Mouse (Mus musculus): ENCODE data around the gene Clic4.
A peak's percentile ranks its signal among the peaks of the same experiment; 100 is the strongest.

The Clic4 gene

GRCm38 (mm10) chr4:135257881-135258476 lies 14.6 kb downstream of the Clic4 start:
- no peak for DNase-seq (ENCODE audit: low spot score)

- no peak for DNase-seq (ENCODE audit: low spot score)
Measured at GRCm38 (mm10) chr4:135256536-135257450, 15.8 kb downstream of the Clic4 start.

DNA sequence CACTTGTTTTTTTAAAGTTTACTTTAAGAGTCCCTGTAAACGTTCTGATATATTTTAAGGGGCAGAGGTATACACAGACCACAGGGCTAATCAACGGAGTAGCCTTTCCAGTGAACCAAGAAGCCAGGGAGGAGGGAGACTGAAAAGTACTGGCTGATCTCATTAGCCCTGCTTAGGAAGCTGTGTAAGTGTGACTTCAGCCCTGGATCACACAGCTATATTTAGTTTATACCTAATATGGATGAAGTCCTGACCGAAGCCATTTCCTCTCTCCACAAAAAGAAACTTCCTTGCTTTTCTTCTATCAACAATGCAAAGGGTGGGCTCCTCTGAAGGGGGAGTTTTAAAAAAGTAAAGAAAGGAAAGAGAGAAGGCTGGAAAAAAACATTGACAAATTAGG lies 17.8 kb downstream of the Clic4 start:
- DNase-seq (ENCODE audit: low spot score): no peak

DNA sequence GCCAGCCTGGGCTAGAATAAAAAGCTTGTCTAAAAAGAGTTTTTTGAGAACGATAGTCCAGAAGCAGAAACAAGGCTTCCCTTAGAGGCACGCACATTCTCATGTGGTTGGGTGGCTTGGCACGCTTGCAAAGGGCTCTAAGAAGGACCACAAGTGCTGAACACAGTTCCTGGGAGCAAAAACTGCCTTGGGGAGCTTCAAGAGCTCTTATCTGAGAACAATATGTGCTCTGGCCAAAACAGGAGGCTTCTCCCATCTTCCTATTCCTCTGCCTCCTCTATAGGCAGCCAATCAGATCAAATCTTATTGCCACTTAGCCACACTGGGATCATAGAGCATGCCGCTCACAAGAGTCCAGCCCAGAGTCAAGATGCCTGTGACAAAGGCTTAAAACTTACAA lies 18.3 kb downstream of the Clic4 start:
- no peak for DNase-seq (ENCODE audit: low spot score)

- no peak for DNase-seq (ENCODE audit: low spot score)
Measured at GRCm38 (mm10) chr4:135253239-135254039, 19.2 kb downstream of the Clic4 start.

DNA sequence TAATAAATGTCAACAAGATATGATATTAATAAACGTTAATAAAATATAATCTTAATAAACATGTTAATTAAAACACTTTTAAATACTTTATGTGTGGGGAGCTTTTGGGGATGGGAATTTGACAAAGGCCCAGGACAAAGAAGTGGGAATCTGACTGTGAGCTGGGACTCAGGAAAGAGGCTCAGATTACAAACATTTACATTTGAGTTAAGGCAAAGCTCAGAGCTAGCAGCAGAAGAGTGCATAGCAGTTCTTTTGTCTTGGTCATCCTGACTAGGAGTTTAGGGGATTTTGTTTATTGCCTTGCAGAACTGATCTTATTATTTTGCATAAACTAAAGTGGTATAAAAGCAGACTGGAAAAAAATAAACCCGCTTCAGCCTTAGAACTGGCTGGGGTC lies 20.8 kb downstream of the Clic4 start:
- DNase-seq (ENCODE audit: low spot score): no peak

DNA sequence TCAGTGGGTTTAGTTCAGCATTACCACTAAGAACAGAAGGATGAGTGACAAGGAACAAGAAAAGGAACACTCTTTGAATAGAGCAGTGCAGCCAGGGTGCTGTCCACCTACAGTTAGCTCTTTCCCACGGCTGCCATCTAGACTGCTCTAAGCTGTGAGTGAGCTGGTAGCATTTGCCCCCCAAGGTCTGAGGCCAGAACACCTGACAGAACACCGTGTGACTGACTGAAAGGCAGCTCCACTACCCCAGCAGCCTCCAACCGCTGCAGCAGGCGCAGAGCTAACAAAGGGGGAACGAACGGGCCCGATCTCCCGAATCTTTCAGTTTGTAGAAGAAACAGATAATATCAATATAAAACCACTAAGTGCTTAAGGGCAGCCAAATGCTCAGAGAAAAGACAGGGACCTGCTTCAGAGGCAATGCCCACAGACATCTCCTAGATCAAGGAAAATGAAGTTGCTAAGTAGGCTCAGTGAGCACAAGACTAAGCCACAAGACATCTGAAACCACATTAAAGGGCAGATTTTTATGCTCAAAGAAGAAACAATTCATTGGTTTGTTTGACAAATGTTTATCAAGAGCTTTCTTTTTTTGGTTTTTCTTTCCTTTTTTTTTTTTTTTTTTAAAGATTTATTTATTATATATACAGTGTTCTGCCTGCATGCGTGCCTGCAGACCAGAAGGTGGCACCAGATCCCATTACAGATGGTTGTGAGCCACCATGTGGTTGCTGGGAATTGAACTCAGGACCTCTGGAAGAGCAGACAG lies 24.2 kb downstream of the Clic4 start:
- DNase-seq (ENCODE audit: low spot score): no peak

- DNase-seq (ENCODE audit: low spot score): no peak
Measured at GRCm38 (mm10) chr4:135246866-135247756, 25.5 kb downstream of the Clic4 start.

GRCm38 (mm10) chr4:135246444-135246843 lies 26.2 kb downstream of the Clic4 start:
- DNase-seq (ENCODE audit: low spot score): no peak

DNA sequence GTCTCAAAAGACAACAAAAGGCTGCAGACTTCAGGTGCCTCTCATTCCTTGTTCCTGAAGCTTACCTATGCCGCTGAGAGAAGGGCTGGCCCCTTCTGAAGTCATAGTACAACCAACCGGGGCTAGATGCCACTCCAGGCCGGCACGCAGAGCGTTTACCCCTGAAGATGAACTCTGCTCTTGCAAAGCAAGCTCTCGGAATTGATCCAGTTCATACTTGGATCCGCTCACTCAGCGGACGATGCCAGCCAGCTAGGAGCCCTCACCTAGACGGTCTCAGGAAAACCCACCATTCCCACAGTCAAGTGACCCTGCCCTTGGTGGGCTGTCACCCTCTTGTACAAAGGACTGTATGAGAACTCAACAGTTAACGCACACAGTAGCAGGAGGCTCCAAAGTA lies 26.8 kb downstream of the Clic4 start:
- DNase-seq (ENCODE audit: low spot score): no peak

GRCm38 (mm10) chr4:135244335-135244734 lies 28.3 kb downstream of the Clic4 start:
- no peak for DNase-seq (ENCODE audit: low spot score)

- no peak for DNase-seq (ENCODE audit: low spot score)
Measured at GRCm38 (mm10) chr4:135242913-135243541, 29.6 kb downstream of the Clic4 start.

- no peak for DNase-seq (ENCODE audit: low spot score)
Measured at GRCm38 (mm10) chr4:135242383-135242782, 30.2 kb downstream of the Clic4 start.

GRCm38 (mm10) chr4:135241669-135242068 lies 30.9 kb downstream of the Clic4 start:
- peak; percentile 57 for DNase-seq (ENCODE audit: low spot score)

- DNase-seq (ENCODE audit: low spot score): no peak
Measured at GRCm38 (mm10) chr4:135241106-135241505, 31.5 kb downstream of the Clic4 start.

DNA sequence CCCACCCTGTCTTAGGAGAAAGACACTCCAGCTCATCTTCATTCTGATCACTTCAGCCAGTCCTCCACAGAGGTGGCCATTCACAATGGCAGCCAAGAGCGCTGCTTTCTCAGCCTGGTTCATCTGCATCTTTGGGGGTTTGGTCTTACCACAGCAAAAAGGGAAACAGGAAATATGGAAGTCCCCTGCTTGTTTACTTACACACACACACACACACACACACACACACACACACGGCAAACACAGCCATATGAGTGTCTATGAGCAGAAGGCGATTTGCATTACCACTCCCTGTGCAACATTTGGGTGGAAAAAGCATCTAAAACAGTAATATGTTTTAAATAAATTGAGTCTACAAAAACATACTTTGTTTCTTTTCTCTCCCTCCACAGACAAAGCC lies 32.3 kb downstream of the Clic4 start:
- no peak for DNase-seq (ENCODE audit: low spot score)

DNA sequence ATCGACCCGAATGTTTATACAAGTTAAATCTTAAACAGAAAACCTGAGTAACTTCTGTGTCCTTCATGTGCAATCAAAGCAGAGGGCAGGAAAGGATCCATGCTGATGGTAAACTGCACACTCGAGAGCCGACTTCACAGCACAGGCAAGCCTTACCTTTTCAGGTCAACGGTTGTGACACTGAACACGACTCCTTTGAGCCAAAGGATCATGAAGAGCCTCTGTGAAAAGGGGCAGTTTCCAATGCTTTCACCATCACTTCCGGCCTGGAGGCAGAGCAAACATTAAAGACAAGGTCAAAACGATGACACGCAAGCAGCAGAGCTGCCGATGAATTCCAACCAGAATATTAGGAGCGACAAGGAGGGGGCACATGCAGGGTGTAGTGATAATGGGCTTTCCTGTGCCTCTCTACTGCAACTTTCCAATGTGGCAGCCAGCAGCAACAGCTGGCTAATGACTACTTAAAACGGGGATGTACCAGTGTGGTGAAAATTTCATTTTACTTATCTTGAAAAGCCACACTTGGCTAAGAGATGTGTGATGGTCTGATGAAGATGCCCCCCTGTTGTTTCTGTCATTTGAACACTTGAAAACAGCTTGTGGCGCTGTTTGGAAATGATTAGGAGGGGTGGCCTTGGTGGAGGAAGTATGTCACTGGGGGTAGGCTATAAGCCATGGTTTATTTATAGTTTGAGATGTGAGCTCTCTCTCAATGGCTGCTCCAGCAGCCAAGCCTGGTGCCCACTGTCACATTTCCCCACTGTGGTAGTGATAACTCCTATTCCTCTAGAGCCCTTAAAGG lies 33.7 kb downstream of the Clic4 start:
- DNase-seq (ENCODE audit: low spot score): no peak

GRCm38 (mm10) chr4:135236658-135237057 lies 36.0 kb downstream of the Clic4 start:
- DNase-seq (ENCODE audit: low spot score): no peak

DNA sequence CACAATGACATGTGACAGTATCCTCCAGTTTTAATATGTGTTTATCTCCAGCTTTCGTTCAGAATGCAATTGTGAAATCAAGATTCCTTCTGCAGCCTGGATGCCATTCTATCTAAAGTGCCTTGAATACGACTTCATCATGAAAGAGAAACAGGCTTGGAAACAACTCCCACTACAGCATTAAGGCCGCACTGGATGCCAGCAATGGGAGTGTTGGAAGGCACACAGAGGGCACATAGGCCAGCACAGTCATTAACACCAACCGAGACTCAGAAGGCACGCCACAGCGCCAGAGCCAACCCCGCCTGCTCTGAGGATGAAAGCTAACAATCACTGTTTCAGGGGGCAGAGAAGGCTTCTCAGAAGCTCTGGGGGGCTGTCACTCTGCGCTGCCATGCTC lies 37.1 kb downstream of the Clic4 start:
- no peak for DNase-seq (ENCODE audit: low spot score)

GRCm38 (mm10) chr4:135232563-135232962 lies 40.1 kb downstream of the Clic4 start:
- no peak for DNase-seq (ENCODE audit: low spot score)
